Mouse (Mus musculus) lung, postnatal 10 days (tissue): ENCODE measurements around the gene 1700029I15Rik.

Experiments used
- DNase-seq: peaks from one replicate; pipeline ENCODE4 v3.0.0; 2021

The 1700029I15Rik gene

GRCm38 (mm10) chr2:92374514-92374913, 7.8 kb upstream of the 1700029I15Rik start, which contains the start of the genes Pex16 and Large2:
TSS of gene Pex16 (plus strand) at chr2:92374676.
TSS of gene Large2 (minus strand) at chr2:92374869.
- DNase-seq = peak; percentile 57

- DNase-seq = peak; percentile 99
Measured at GRCm38 (mm10) chr2:92375099-92375623, 7.2 kb upstream of the 1700029I15Rik start.

- no peak for DNase-seq
Measured at GRCm38 (mm10) chr2:92375788-92376187, 6.5 kb upstream of the 1700029I15Rik start.

DNA sequence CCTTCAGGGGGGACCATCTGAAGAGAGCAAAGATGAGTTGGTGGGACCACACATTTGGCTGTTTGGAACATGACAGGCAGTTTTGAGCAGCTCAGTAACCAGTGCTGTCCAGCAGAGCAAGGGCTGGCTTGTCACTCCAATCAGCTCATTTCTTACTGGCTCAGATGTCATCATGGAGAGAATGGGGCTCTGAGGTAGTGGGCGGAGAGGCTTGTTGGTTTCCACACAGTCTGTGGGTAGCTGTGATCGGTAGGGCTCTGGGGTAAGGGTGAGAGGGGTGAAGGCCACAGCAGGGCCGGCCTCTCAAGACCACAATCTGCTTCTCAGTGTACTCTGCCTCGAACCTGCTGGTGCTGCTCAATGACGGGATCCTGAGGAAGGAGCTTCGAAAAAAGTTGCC, 6.0 kb upstream of the 1700029I15Rik start:
- no peak for DNase-seq

- no peak for DNase-seq
Measured at GRCm38 (mm10) chr2:92377320-92377719, 5.0 kb upstream of the 1700029I15Rik start.

GRCm38 (mm10) chr2:92379783-92380494, 2.4 kb upstream of the 1700029I15Rik start:
- peak; percentile 32 for DNase-seq

- DNase-seq = no peak
Measured at GRCm38 (mm10) chr2:92380495-92381050, 1.8 kb upstream of the 1700029I15Rik start.

- DNase-seq = no peak
Measured at GRCm38 (mm10) chr2:92381161-92381560, 1.2 kb upstream of the 1700029I15Rik start.

DNA sequence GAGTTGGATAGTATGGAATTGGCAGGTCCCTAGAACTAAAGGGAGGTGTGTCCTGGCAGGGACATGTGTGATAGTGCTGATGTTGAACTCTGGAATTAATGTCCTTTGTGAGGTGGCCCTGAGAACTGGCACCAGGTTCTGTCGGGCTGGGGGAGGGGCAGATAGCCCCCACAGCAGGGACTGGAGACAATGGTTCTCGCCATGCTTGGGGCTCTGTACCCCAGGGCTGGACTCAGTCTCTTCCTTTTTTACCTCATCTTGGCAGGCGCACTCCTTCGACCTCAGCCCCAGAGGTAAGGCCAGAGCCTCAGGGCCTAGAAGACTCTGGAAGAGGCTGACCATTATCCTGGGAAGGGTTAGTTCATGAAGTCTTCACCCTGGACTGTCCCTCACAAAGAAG, 421 bp downstream of the 1700029I15Rik start:
- DNase-seq = no peak

DNA sequence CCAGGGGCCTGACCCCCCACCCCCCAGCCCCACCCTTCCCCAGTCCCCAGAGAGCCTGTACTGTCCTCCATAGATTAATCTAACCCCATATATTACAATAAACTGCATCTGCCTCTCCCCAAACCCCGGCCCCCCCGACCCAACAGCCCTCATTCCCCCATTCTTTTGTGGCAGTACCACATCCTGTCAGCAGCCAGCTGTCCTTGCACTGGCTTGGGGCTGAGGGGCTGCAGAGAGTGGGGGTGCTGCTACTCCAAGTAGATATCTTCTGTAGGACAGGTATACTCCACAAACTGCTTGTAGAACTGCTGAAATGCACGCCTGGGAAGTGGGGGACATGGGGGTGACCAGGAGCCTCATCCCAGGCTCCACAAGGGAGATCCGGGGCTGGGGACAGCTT, 1.8 kb downstream of the 1700029I15Rik start:
- no peak for DNase-seq

GRCm38 (mm10) chr2:92385113-92386051, 3.0 kb downstream of the 1700029I15Rik start:
- no peak for DNase-seq

GRCm38 (mm10) chr2:92386821-92387570, 4.7 kb downstream of the 1700029I15Rik start:
- no peak for DNase-seq

GRCm38 (mm10) chr2:92387646-92388045, 5.3 kb downstream of the 1700029I15Rik start:
- no peak for DNase-seq

DNA sequence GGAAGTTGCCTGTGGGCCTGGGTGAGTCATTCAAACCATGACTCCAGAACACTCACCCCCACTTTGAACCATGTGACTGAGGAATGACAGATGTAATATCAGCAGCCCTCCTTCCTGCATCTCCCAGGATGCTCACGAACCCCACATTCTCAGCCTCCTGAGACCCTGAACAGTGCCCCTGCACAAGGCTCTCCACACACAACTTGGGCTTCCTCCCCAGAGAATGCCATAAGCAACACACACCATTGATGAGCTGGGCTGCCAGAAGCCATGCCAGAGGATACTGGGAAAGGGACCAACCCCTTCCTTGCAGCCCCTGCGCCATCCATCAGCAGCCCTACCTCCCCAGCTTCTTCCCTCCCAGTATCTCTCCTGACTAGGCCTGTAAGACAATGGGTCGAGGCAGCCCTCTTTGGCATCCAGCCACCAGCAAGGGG, 5.8 kb downstream of the 1700029I15Rik start:
- DNase-seq = no peak

DNA sequence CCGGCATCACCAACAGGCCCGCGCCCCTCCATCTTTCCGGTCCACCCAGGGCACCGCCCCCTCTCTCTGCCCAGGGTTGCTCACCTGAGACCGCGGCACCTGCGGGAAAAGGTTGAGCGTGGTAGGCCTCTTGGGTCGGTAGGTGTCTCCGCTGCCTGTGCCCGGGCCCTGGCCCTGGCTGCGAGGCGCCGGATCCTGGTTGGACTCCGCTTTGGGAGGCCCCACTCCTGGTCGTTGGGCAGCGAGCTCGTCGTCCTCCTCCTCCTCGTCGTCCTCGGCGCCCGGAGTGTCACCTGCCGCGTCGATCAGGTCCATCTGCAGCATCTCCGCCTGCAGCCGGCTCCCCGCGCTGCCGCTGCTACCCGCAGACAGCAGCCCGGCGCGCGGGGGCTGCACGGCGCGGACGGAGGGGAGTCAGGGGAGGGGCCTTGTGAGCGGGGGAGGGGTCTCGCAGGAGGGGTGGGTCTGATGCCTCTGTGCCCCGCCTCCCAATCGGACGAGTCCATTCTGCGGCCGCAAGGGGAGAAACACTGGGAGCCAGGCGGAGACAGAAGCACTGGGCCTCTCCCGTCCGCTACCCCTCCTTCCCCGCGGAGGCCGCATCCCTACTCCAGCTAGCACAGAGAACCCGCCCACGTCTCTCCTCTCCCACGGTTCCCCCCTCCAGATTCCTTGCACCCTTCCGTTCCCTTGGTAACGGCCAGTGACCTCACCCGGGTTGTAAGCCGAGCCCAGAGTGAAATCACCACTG, 6.7 kb downstream of the 1700029I15Rik start:
- DNase-seq = peak; percentile 93

- no peak for DNase-seq
Measured at GRCm38 (mm10) chr2:92389645-92390044, 7.3 kb downstream of the 1700029I15Rik start.

DNA sequence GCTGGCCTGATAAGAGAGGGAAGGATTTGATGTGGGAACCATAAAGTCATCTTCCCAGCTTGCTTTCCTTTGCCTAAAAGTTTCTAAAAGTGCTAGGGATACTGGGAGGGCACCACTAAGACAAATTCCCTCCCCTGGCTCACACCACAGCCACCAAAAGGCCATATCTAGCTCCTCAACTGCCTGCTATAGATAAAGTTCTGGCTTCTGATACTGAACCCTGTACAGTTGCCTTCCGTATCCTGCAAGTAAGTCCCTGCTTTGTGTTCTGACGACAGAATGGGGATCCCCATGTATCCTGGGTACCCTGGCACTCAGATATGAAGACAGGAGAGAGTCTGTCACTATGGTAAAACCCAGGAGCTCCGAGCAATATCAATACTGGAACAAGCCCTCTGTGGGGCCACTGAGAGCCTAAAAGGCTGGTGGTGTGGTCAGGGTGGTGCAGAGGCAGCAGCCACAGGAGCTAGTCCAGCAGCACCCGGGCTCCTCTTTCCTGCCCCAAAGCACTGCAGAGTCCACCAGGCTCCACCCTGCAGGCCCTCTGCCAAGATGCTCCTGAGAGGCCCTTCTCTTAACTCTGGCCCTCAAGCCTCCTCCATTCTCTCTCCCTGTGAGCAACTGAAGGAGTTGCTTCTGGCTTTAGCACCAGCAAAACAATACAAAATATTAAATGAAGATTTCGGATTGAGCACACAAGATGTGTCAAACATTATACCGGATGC, 8.0 kb downstream of the 1700029I15Rik start:
- DNase-seq = peak; percentile 58

DNA sequence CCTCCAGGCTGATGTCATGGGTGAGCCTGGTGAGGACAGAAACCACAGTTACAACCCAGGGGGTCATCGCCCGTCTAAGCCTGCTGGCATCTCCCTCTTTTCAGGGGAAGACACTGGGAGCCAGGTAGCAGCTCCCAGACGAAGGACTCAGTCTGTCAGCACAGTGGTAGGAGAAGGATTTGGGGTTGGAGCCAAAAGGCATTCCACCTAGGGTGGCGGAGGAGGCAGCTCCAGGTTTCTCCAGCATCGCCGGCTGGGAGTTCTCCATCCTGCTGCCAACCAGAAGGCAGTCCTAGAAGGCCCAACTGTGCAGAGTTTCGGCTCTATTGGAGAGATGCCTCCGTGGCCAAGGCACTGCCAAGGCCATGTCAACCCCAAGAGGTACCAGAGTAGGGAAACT, 8.8 kb downstream of the 1700029I15Rik start:
- DNase-seq = no peak

GRCm38 (mm10) chr2:92391703-92392317, 9.5 kb downstream of the 1700029I15Rik start:
- no peak for DNase-seq
